Mouse (Mus musculus) stomach, postnatal 0 days (tissue): ENCODE measurements around the gene Mpo.

ENCODE experiments used
- CTCF ChIP-seq: IDR thresholded peaks from 2 replicates; pipeline ENCODE4 v1.5.1; 2016; ENCODE audit warnings: antibody characterized with exemption, low read depth, mild to moderate bottlenecking, moderate library complexity
- EP300 ChIP-seq: optimal IDR thresholded peaks from 2 replicates; pipeline ENCODE3; 2016; ENCODE audit warnings: antibody characterized with exemption

DNA sequence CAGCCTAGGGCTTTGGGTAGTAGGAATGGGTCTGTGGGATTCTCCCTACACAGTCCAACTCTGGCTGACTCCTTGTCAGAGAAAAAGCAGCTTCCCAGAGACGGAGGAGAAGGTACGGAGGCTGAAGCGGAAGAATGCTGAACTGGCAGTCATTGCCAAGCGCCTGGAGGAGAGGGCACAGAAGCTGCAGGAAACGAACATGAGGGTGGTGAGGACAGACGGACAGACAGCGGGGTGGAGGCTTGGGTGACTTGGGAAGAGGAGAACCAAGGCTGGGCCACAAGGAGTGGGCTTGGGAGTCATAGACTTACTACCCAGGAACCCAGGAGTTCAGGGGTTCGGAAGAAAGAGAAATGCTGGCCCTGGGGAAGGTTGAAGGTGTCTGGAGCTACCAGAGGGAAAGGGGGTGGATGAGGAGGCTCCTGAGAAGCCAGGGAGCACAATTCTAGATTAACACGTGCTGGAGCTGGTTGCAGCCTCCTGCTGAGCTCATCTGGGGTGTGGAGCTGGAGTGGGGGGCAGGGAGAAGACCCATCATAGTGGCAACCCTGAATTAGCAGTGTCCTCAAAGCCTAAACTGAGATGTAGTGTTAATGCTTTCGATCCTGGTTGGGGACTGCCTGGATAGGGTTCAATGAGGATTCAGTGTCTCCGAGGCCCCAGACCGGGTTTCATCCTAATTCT is 30.5 kb upstream of the Mpo start:
- no peak for TF ChIP-seq CTCF
- no peak for TF ChIP-seq EP300
